Mouse (Mus musculus) myocyte (in vitro differentiated cells): ENCODE results near the gene Entpd7. TPM values are rescaled to one million over a fixed set of nuclear protein-coding genes. Genes with fewer than 3 reads are reported as not detected.

Source experiments
- H3K27me3 ChIP-seq: one replicate; pipeline ENCODE4 v1.6.1; 2011; ENCODE audit not compliant: control insufficient read depth, insufficient read depth, insufficient read length
- H3K36me3 ChIP-seq: one replicate; pipeline ENCODE4 v1.6.1; 2011; ENCODE audit not compliant: control insufficient read depth, insufficient read depth
- H3K4me2 ChIP-seq: one replicate; pipeline ENCODE4 v1.6.1; 2011; ENCODE audit warnings: low read depth, control low read depth
- H3K4me3 ChIP-seq: one replicate; pipeline ENCODE4 v1.5.1; 2011; ENCODE audit warnings: mild to moderate bottlenecking, control low read depth, moderate library complexity
- H3K79me2 ChIP-seq: one replicate; pipeline ENCODE4 v1.6.1; 2011; ENCODE audit not compliant: control insufficient read depth, insufficient read depth
- H3ac ChIP-seq: one replicate; pipeline ENCODE4 v1.6.1; 2011; ENCODE audit not compliant: control insufficient read depth, insufficient read length
- CEBPB ChIP-seq: IDR thresholded peaks from 2 replicates; pipeline ENCODE4 v1.6.1; 2011; ENCODE audit warnings: mild to moderate bottlenecking, moderate library complexity; ENCODE audit not compliant: poor library complexity, insufficient read depth, severe bottlenecking
- E2F4 ChIP-seq: IDR thresholded peaks from one replicate; pipeline ENCODE4 v1.6.1; 2011; ENCODE audit warnings: mild to moderate bottlenecking, control low read depth, moderate library complexity; ENCODE audit not compliant: insufficient read depth
- MAX ChIP-seq: IDR thresholded peaks from one replicate; pipeline ENCODE4 v1.6.1; 2011; ENCODE audit warnings: low read depth, mild to moderate bottlenecking, control low read depth
- MYOD1 ChIP-seq, 3 experiments: IDR thresholded peaks; one replicate each; pipeline ENCODE4 v1.6.1; 2011; ENCODE audit warnings: control low read depth in 2 of 3, low read depth in 2 of 3, mild to moderate bottlenecking in 2 of 3, moderate library complexity in 1 of 3; ENCODE audit not compliant: insufficient read length in 2 of 3, control insufficient read depth in 1 of 3
- MYOG ChIP-seq, 3 experiments: IDR thresholded peaks; one replicate each; pipeline ENCODE4 v1.6.1; 2011; ENCODE audit warnings: control low read depth in 2 of 3, low read depth in 2 of 3, mild to moderate bottlenecking in 2 of 3; ENCODE audit not compliant: insufficient read length in 2 of 3, control insufficient read depth in 1 of 3, insufficient read depth in 1 of 3
- POLR2A ChIP-seq: IDR thresholded peaks from one replicate; pipeline ENCODE4 v1.6.1; 2011; ENCODE audit warnings: low read depth, mild to moderate bottlenecking, control low read depth, moderate library complexity; ENCODE audit not compliant: insufficient read length
- POLR2AphosphoS2 ChIP-seq: IDR thresholded peaks from one replicate; pipeline ENCODE4 v1.6.1; 2011; ENCODE audit warnings: low read depth, control low read depth; ENCODE audit not compliant: insufficient read length
- REST ChIP-seq: IDR thresholded peaks from one replicate; pipeline ENCODE4 v1.6.1; 2011; ENCODE audit warnings: mild to moderate bottlenecking, control low read depth, moderate library complexity; ENCODE audit not compliant: insufficient read depth, insufficient read length
- SRF ChIP-seq: IDR thresholded peaks from one replicate; pipeline ENCODE4 v1.6.1; 2011; ENCODE audit warnings: low read depth; ENCODE audit not compliant: control insufficient read depth, insufficient read length
- TCF12 ChIP-seq: IDR thresholded peaks from one replicate; pipeline ENCODE4 v1.6.1; 2011; ENCODE audit warnings: mild to moderate bottlenecking, control low read depth; ENCODE audit not compliant: poor library complexity, insufficient read depth, severe bottlenecking
- TCF3 ChIP-seq: IDR thresholded peaks from one replicate; pipeline ENCODE4 v1.6.1; 2011; ENCODE audit warnings: low read depth, control low read depth; ENCODE audit not compliant: insufficient read length
- USF1 ChIP-seq: IDR thresholded peaks from one replicate; pipeline ENCODE4 v1.6.1; 2011; ENCODE audit warnings: low read depth, mild to moderate bottlenecking, control low read depth, moderate library complexity
- polyA plus RNA-seq: library from polyadenylated mRNA; unstranded; fragments of >200 nt; fragmentation: generic; extraction: Trizol; gene quantifications from one replicate; pipeline ENCODE4 v1.2.1, GENCODE M21; 2012; ENCODE audit warnings: missing spikeins

Gene Entpd7
- polyA plus RNA-seq, 1 experiment = 2.2 TPM

DNA sequence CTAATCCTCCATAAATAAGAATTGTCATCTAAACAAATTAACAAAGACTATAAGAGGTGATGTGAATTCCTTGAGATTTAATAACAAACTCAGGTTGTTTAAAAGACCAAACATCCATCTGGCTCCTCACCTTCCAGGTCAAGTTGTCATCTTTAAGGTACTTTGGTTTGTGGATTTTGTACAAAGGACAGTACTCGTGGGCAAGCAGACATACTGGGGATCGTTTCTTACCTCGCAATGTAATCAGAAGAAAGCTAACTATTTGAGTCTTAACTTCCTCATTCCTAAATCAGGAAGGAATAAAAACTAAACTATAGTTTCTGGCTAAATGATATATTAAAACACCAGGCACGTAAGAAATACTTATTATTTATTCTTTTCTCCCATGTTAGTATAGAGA, 81.1 kb downstream of the Entpd7 start:
- H3K4me2 ChIP-seq = no peak overlapping the region
- H3ac ChIP-seq = no peak overlapping the region
- H3K36me3 ChIP-seq = no peaks in the 10 kb centered on the region
- H3K27me3 ChIP-seq = no peaks in the 10 kb centered on the region
- no peak for TF ChIP-seq MAX
- no peak for TF ChIP-seq POLR2A
- TF ChIP-seq E2F4 = no peak
- no peak for TF ChIP-seq TCF12
- TF ChIP-seq CEBPB = no peak
- no peak for TF ChIP-seq TCF3
- TF ChIP-seq MYOD1 (IDR thresholded peaks at IDR 0.05; ENCODE audit: control insufficient read depth in 1 of 3, insufficient read length in 2 of 3, low read depth in 2 of 3) = no peak
- no peak for TF ChIP-seq POLR2AphosphoS2
- TF ChIP-seq MYOG (IDR thresholded peaks at IDR 0.05; ENCODE audit: control insufficient read depth in 1 of 3, insufficient read depth in 1 of 3, insufficient read length in 2 of 3, low read depth in 2 of 3) = no peak
- TF ChIP-seq SRF = no peak
- TF ChIP-seq USF1 = no peak
- TF ChIP-seq REST = no peak
- H3K4me3 ChIP-seq = no peak overlapping the region
- H3K79me2 ChIP-seq = no peaks in the 10 kb centered on the region

DNA sequence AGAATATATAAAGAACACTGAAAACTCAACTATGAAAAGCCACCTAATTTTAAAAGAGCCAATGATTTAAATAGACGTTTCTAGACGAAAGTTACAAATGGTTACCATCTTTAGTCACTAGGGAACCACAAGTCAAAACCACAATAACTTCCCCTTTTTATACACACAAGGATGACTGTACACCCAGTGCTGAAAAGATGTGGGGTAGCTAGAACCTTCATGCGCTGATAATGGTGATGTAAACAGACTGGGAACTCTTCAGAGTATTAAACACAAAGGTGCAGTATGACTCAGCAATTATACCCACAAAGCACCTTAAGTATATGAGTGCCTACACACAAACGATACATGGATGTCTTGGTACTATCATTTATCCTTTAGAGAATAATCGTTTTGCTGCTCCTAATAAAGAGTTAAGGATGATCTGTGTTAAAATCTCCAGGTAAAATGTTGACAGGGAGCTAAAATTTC, 82.1 kb downstream of the Entpd7 start:
- Histone ChIP-seq H3K4me3 (no peak overlapping the region), H3K79me2 (no peaks in the 10 kb centered on the region), H3K36me3 (no peaks in the 10 kb centered on the region), H3ac (no peak overlapping the region), H3K27me3 (no peaks in the 10 kb centered on the region), H3K4me2 (no peak overlapping the region)
- no peak for TF ChIP-seq REST
- TF ChIP-seq CEBPB = no peak
- TF ChIP-seq MYOG (IDR thresholded peaks at IDR 0.05; ENCODE audit: control insufficient read depth in 1 of 3, insufficient read depth in 1 of 3, insufficient read length in 2 of 3, low read depth in 2 of 3) = no peak
- no peak for TF ChIP-seq TCF3
- TF ChIP-seq TCF12 = no peak
- no peak for TF ChIP-seq SRF
- TF ChIP-seq E2F4 = no peak
- no peak for TF ChIP-seq MYOD1 (IDR thresholded peaks at IDR 0.05; ENCODE audit: control insufficient read depth in 1 of 3, insufficient read length in 2 of 3, low read depth in 2 of 3)
- TF ChIP-seq POLR2AphosphoS2 = no peak
- TF ChIP-seq USF1 = no peak

DNA sequence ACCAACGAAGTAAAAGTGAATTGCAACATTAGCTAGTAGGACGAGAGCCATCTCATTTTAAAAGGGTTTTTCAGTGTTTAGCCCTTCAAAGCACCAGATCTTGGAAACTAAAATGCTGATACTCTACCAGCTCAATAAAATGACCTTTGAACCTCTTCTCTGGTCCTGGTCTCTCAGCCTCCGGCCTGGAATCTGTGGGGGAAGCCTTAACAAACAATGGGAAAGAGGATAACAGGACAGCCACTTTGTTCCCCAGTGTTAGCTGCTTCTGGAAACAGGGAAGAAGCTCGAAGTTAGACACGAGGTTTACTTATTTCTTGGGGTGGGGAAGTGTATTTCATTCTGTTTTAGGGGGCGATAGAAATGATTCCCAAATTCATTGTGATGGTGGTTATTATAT, 82.8 kb downstream of the Entpd7 start:
- Histone ChIP-seq H3K79me2 (no peaks in the 10 kb centered on the region), H3K4me3 (no peak overlapping the region), H3K27me3 (no peaks in the 10 kb centered on the region), H3K4me2 (no peak overlapping the region), H3ac (no peak overlapping the region), H3K36me3 (no peaks in the 10 kb centered on the region)
- TF ChIP-seq SRF (no peak), E2F4 (no peak), MYOG (IDR thresholded peaks at IDR 0.05; ENCODE audit: control insufficient read depth in 1 of 3, insufficient read depth in 1 of 3, insufficient read length in 2 of 3, low read depth in 2 of 3) (no peak), POLR2AphosphoS2 (no peak), CEBPB (no peak), USF1 (no peak), MYOD1 (IDR thresholded peaks at IDR 0.05; ENCODE audit: control insufficient read depth in 1 of 3, insufficient read length in 2 of 3, low read depth in 2 of 3) (no peak), TCF3 (no peak), REST (no peak), MAX (no peak), POLR2A (no peak), TCF12 (no peak)

DNA sequence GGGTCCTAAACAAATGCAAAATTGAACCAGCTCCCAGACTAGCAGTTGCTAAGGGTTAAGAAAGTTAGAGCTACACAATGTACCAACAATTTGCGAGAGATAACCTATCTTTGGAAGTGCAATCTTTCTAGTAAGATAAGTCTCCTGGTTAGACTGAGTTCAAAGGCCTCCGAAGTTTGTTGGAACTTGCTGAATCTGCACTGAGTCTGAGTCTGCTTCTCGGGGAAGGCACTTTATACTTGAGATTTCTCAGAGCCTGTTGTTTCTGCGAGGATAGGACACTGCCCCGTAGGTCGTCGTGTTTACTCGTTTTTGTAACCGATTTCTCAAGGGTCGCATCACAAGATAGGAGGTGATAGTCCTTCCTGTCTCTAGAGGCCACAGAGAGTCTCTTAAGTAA, 86.0 kb downstream of the Entpd7 start:
- H3K79me2 ChIP-seq = no peaks in the 10 kb centered on the region

DNA sequence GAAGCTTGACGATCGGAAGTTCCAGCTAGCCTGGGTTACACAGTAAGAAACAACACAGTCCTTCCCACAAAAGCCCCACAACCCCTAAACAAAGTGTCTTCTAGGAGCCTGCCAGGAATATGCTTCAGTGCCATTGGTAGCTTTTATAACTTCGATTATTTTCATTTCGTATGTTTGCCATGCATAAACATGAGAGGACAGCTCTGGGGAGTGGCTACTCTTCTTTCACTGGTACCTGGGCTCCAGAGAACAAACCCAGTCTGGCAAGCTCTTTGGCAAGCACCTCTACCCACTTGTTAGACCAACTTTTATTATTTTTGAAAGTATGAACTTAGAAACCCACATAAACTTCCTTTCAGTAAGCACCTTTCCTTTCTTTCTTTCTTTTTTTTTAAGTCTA, 87.1 kb downstream of the Entpd7 start:
- no peak overlapping the region for H3K4me2 ChIP-seq
- H3K79me2 ChIP-seq = no peaks in the 10 kb centered on the region
- TF ChIP-seq POLR2AphosphoS2 (no peak), REST (no peak), MAX (no peak), USF1 (no peak), SRF (no peak), MYOD1 (IDR thresholded peaks at IDR 0.05; ENCODE audit: control insufficient read depth in 1 of 3, insufficient read length in 2 of 3, low read depth in 2 of 3) (no peak), POLR2A (no peak), E2F4 (no peak), TCF12 (no peak), CEBPB (no peak)
- no peak overlapping the region for H3K4me3 ChIP-seq
- H3K36me3 ChIP-seq = no peaks in the 10 kb centered on the region
- peaks cover 5% of the 10 kb centered on the region for H3K27me3 ChIP-seq
- H3ac ChIP-seq = no peak overlapping the region

More for the DNA sequence above, 86.0 kb downstream of the Entpd7 start:
- Histone ChIP-seq H3K36me3 (no peaks in the 10 kb centered on the region), H3K4me2 (no peak overlapping the region), H3K4me3 (no peak overlapping the region), H3K27me3 (peaks cover 5% of the 10 kb centered on the region), H3ac (no peak overlapping the region)
- TF ChIP-seq MAX = no peak
- no peak for TF ChIP-seq POLR2A
- no peak for TF ChIP-seq SRF
- TF ChIP-seq E2F4 = no peak
- no peak for TF ChIP-seq POLR2AphosphoS2
- TF ChIP-seq TCF3 = no peak
- no peak for TF ChIP-seq TCF12
- TF ChIP-seq CEBPB = no peak
- TF ChIP-seq MYOD1 (IDR thresholded peaks at IDR 0.05; ENCODE audit: control insufficient read depth in 1 of 3, insufficient read length in 2 of 3, low read depth in 2 of 3) = no peak
- no peak for TF ChIP-seq MYOG (IDR thresholded peaks at IDR 0.05; ENCODE audit: control insufficient read depth in 1 of 3, insufficient read depth in 1 of 3, insufficient read length in 2 of 3, low read depth in 2 of 3)
- TF ChIP-seq REST = no peak
- no peak for TF ChIP-seq USF1
